Mouse (Mus musculus) midbrain, postnatal 0 days (tissue): ENCODE measurements around the gene Cpne4. TPM values are rescaled to one million over a fixed set of nuclear protein-coding genes. Genes with fewer than 3 reads are reported as not detected.
A peak's percentile ranks its signal among the peaks of the same experiment; 100 is the strongest.

Experiments
- ATAC-seq: fragments of 200-750 bp; cut with Nextera tagmentation; 2 replicates; pipeline ENCODE4 v1.8.0; 2017; ENCODE audit warnings: moderate number of reproducible peaks, mild to moderate bottlenecking, moderate TSS enrichment, moderate library complexity; ENCODE audit not compliant: low FRiP score
- DNase-seq: peaks from one replicate; pipeline ENCODE4 v3.0.0-alpha.2; 2015; ENCODE audit warnings: low spot score
- H3K27ac ChIP-seq: fragments of 300-500 bp; sonication (generic); 2 replicates; pipeline ENCODE4 v1.5.1; 2014; ENCODE audit warnings: low read depth, mild to moderate bottlenecking, low read length, mixed read lengths
- H3K27me3 ChIP-seq: fragments of 300-500 bp; sonication (generic); 2 replicates; pipeline ENCODE4 v1.6.1; 2014; ENCODE audit warnings: low read length, control low read depth, mixed read lengths; ENCODE audit not compliant: insufficient read depth
- H3K36me3 ChIP-seq: fragments of 300-500 bp; sonication (generic); 2 replicates; pipeline ENCODE4 v1.6.1; 2014; ENCODE audit warnings: low read length, control low read depth, mixed read lengths; ENCODE audit not compliant: insufficient read depth
- H3K4me1 ChIP-seq: fragments of 300-500 bp; sonication (generic); 2 replicates; pipeline ENCODE4 v1.6.1; 2014; ENCODE audit warnings: mild to moderate bottlenecking, control low read depth, antibody characterized with exemption, low read length, mixed read lengths; ENCODE audit not compliant: insufficient read depth
- H3K4me2 ChIP-seq: fragments of 300-500 bp; sonication (generic); 2 replicates; pipeline ENCODE4 v1.6.1; 2014; ENCODE audit warnings: low read depth, mild to moderate bottlenecking, low read length, mixed read lengths; ENCODE audit not compliant: poor library complexity, severe bottlenecking
- H3K4me3 ChIP-seq: fragments of 300-500 bp; sonication (generic); 2 replicates; pipeline ENCODE4 v1.5.1; 2014; ENCODE audit warnings: low read depth, mild to moderate bottlenecking, low read length, moderate library complexity
- H3K9ac ChIP-seq: fragments of 300-500 bp; sonication (generic); replicated peaks from 2 replicates; pipeline ENCODE4 v1.6.1; 2014; ENCODE audit warnings: mild to moderate bottlenecking, low read length, moderate library complexity, mixed read lengths; ENCODE audit not compliant: poor library complexity, severe bottlenecking
- H3K9me3 ChIP-seq: fragments of 300-500 bp; sonication (generic); 2 replicates; pipeline ENCODE4 v1.6.1; 2016; ENCODE audit warnings: low read length, control low read depth
- CTCF ChIP-seq: IDR thresholded peaks from 2 replicates; pipeline ENCODE4 v1.5.1; 2016; ENCODE audit warnings: antibody characterized with exemption, mild to moderate bottlenecking
- WGBS: fragments of 180-500 bp; shearing (Covaris S2); extraction: QIAGEN DNeasy Blood & Tissue Kit; methylation state at CpG from one replicate; pipeline ENCODE4 v1.1.7; 2014; 5-methylcytosine and 5-hydroxymethylcytosine counted together
- polyA plus RNA-seq: library from polyadenylated mRNA; unstranded; fragments of >200 nt; fragmentation: Nextera tagmentation; extraction: Ambion mirVana; gene quantifications from 2 replicates; pipeline ENCODE4 v1.2.1, GENCODE M21; 2015
- total RNA-seq: library from RNA; depleted of rRNA; stranded (reverse); fragments of >200 nt; gene quantifications from 2 replicates; pipeline ENCODE4 v1.2.3, GENCODE M21; 2014

The Cpne4 gene
- total and polyA plus RNA-seq, 2 experiments from 2014 or later: 25.5 to 38.3 TPM

GRCm38 (mm10) chr9:105032572-105032971, 485.5 kb downstream of the Cpne4 start:
- Histone ChIP-seq H3K9me3 (no peaks in the 10 kb centered on the region), H3K4me2 (no peak overlapping the region), H3K9ac (no peak overlapping the region), H3K27ac (no peak overlapping the region), H3K27me3 (no peaks in the 10 kb centered on the region), H3K36me3 (no peaks in the 10 kb centered on the region), H3K4me3 (no peak overlapping the region), H3K4me1 (no peaks in the 10 kb centered on the region)
- ATAC-seq (no peak), DNase-seq (peak; percentile 18)
- WGBS: 62% methylated on average over 9 of the region's 9 CpGs
- TF ChIP-seq CTCF: no peak

- DNase-seq (no peak), ATAC-seq (no peak)
- no peak for TF ChIP-seq CTCF
- Histone ChIP-seq H3K4me3 (no peak overlapping the region), H3K27ac (no peak overlapping the region), H3K4me1 (no peaks in the 10 kb centered on the region), H3K9ac (no peak overlapping the region), H3K4me2 (no peak overlapping the region), H3K9me3 (no peaks in the 10 kb centered on the region), H3K27me3 (no peaks in the 10 kb centered on the region), H3K36me3 (no peaks in the 10 kb centered on the region)
- 93% methylated on average over 7 of the region's 7 CpGs for WGBS
Observed at GRCm38 (mm10) chr9:105033641-105034040, 486.6 kb downstream of the Cpne4 start.

GRCm38 (mm10) chr9:105037847-105038246, 490.8 kb downstream of the Cpne4 start:
- Histone ChIP-seq H3K9me3 (no peaks in the 10 kb centered on the region), H3K27ac (no peak overlapping the region)

GRCm38 (mm10) chr9:105046014-105046413, 498.9 kb downstream of the Cpne4 start:
- Histone ChIP-seq H3K4me1 (peaks cover 13% of the 10 kb centered on the region), H3K9ac (no peak overlapping the region), H3K36me3 (no peaks in the 10 kb centered on the region), H3K27ac (no peak overlapping the region), H3K27me3 (no peaks in the 10 kb centered on the region), H3K9me3 (no peaks in the 10 kb centered on the region), H3K4me2 (no peak overlapping the region), H3K4me3 (no peak overlapping the region)
- WGBS: 58% methylated on average over 7 of the region's 7 CpGs
- ATAC-seq (no peak), DNase-seq (no peak)
- no peak for TF ChIP-seq CTCF

More at GRCm38 (mm10) chr9:105037847-105038246, 490.8 kb downstream of the Cpne4 start:
- WGBS: 74% methylated on average over 3 of the region's 3 CpGs
- H3K4me3 ChIP-seq: no peak overlapping the region
- no peaks in the 10 kb centered on the region for H3K27me3 ChIP-seq
- ATAC-seq (no peak), DNase-seq (no peak)
- TF ChIP-seq CTCF: no peak
- H3K4me1 ChIP-seq: no peaks in the 10 kb centered on the region
- no peaks in the 10 kb centered on the region for H3K36me3 ChIP-seq
- no peak overlapping the region for H3K4me2 ChIP-seq
- H3K9ac ChIP-seq: no peak overlapping the region

GRCm38 (mm10) chr9:105048351-105048750, 501.3 kb downstream of the Cpne4 start:
- H3K9me3 ChIP-seq: no peaks in the 10 kb centered on the region
- no peak overlapping the region for H3K9ac ChIP-seq
- WGBS: 14% methylated on average over 10 of the region's 10 CpGs
- TF ChIP-seq CTCF: no peak
- H3K36me3 ChIP-seq: no peaks in the 10 kb centered on the region
- DNase-seq: peak; percentile 88
- H3K4me3 ChIP-seq: no peak overlapping the region
- H3K27ac ChIP-seq: peak overlapping the region; percentile 66
- no peak overlapping the region for H3K4me2 ChIP-seq
- ATAC-seq: peak; percentile 60
- no peaks in the 10 kb centered on the region for H3K27me3 ChIP-seq
- peaks cover 13% of the 10 kb centered on the region for H3K4me1 ChIP-seq

- Histone ChIP-seq H3K27ac (no peak overlapping the region), H3K9ac (no peak overlapping the region), H3K27me3 (no peaks in the 10 kb centered on the region), H3K4me2 (no peak overlapping the region), H3K4me1 (peaks cover 13% of the 10 kb centered on the region), H3K36me3 (no peaks in the 10 kb centered on the region), H3K4me3 (no peak overlapping the region), H3K9me3 (no peaks in the 10 kb centered on the region)
- WGBS: 45% methylated on average over 2 of the region's 2 CpGs
- ATAC-seq: no peak
- no peak for TF ChIP-seq CTCF
- no peak for DNase-seq
Observed at GRCm38 (mm10) chr9:105049636-105050035, 502.6 kb downstream of the Cpne4 start.
